Mouse (Mus musculus): ENCODE measurements around the gene Chl1.

DNA sequence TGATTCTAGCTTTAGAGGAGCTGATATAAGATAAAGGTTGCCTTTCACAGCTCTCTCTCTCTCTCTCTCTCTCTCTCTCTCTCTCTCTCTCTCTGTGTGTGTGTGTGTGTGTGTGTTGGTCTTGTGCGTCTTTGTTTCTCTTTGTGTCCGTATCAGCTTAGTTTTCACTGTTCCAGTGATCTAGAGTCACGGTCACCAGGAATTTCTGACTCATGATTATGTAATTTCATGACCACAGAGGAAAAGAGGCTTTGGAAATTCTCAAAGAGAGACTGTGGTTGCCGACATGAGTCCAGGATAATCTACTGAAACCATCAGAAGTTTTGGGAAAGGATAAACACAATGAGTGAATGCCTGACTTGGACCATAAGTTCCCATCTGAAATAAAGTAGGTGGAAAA lies 110.5 kb downstream of the Chl1 start:
- no peak for TF ChIP-seq EP300 (IDR thresholded peaks at IDR 0.05; ENCODE audit: insufficient read depth, low read depth, low read length)
- TF ChIP-seq POLR2A (IDR thresholded peaks at IDR 0.05; ENCODE audit: insufficient read depth, low read length) = no peak
- TF ChIP-seq CTCF (IDR thresholded peaks at IDR 0.05; ENCODE audit: low read depth, low read length) = no peak

Measured in ES-Bruce4 (cell line).